Mouse (Mus musculus): ENCODE data around the gene Dnaic2. TPM values are rescaled to one million over a fixed set of nuclear protein-coding genes. Genes with fewer than 3 reads are reported as not detected.
A peak's percentile ranks its signal among the peaks of the same experiment; 100 is the strongest.

The Dnaic2 gene
- polyA plus RNA-seq, 1 experiment from 2014 or later = 0.62 TPM

GRCm38 (mm10) chr11:114687574-114688188 lies 39.5 kb upstream of the Dnaic2 start:
- peaks cover 5% of the 10 kb centered on the region for H3K4me1 ChIP-seq
- H3K27me3 ChIP-seq (replicated peaks) = no peaks in the 10 kb centered on the region
- H3K27ac ChIP-seq = no peak overlapping the region; the same call in 1 of the 2 replicates
- no peak overlapping the region for H3K4me3 ChIP-seq (replicated peaks)
- H3K9me3 ChIP-seq = no peaks in the 10 kb centered on the region
- H3K4me2 ChIP-seq = no peak overlapping the region
- H3K36me3 ChIP-seq = no peaks in the 10 kb centered on the region
- 33% methylated on average over 10 of the region's 10 CpGs for WGBS
- H3K9ac ChIP-seq = no peak overlapping the region
- ATAC-seq (ENCODE audit: insufficient read depth, low FRiP score, low read depth) = no peak

GRCm38 (mm10) chr11:114688729-114689128 lies 38.5 kb upstream of the Dnaic2 start:
- no peaks in the 10 kb centered on the region for H3K9me3 ChIP-seq
- no peaks in the 10 kb centered on the region for H3K36me3 ChIP-seq
- ATAC-seq (ENCODE audit: insufficient read depth, low FRiP score, low read depth) = no peak
- no peak overlapping the region for H3K4me2 ChIP-seq
- peaks cover 5% of the 10 kb centered on the region for H3K4me1 ChIP-seq
- H3K27me3 ChIP-seq (replicated peaks) = no peaks in the 10 kb centered on the region
- H3K4me3 ChIP-seq (replicated peaks) = no peak overlapping the region
- no peak overlapping the region for H3K9ac ChIP-seq
- no peak overlapping the region for H3K27ac ChIP-seq
- WGBS = 96% methylated on average over 2 of the region's 3 CpGs

GRCm38 (mm10) chr11:114690192-114690591 lies 37.0 kb upstream of the Dnaic2 start:
- H3K4me1 ChIP-seq = no peaks in the 10 kb centered on the region; the same call in 1 of the 2 replicates
- 91% methylated on average over 15 of the region's 15 CpGs for WGBS
- H3K27me3 ChIP-seq (replicated peaks) = no peaks in the 10 kb centered on the region
- H3K27ac ChIP-seq = no peak overlapping the region
- H3K9me3 ChIP-seq = no peaks in the 10 kb centered on the region
- H3K4me3 ChIP-seq (replicated peaks) = no peak overlapping the region
- ATAC-seq (ENCODE audit: insufficient read depth, low FRiP score, low read depth) = no peak
- no peaks in the 10 kb centered on the region for H3K36me3 ChIP-seq
- no peak overlapping the region for H3K9ac ChIP-seq
- H3K4me2 ChIP-seq = no peak overlapping the region

GRCm38 (mm10) chr11:114691454-114692182 lies 35.6 kb upstream of the Dnaic2 start:
- 53% methylated on average over 6 of the region's 6 CpGs for WGBS
- H3K9me3 ChIP-seq = no peaks in the 10 kb centered on the region
- H3K4me1 ChIP-seq = no peaks in the 10 kb centered on the region; the same call in 1 of the 2 replicates
- H3K4me2 ChIP-seq = no peak overlapping the region
- H3K27me3 ChIP-seq (replicated peaks) = no peaks in the 10 kb centered on the region
- ATAC-seq (ENCODE audit: insufficient read depth, low FRiP score, low read depth) = no peak
- H3K27ac ChIP-seq = no peak overlapping the region
- H3K9ac ChIP-seq = no peak overlapping the region
- H3K4me3 ChIP-seq (replicated peaks) = no peak overlapping the region
- H3K36me3 ChIP-seq = no peaks in the 10 kb centered on the region

GRCm38 (mm10) chr11:114692601-114693000 lies 34.6 kb upstream of the Dnaic2 start:
- no peak for ATAC-seq (ENCODE audit: insufficient read depth, low FRiP score, low read depth)
- Histone ChIP-seq H3K4me1 (no peaks in the 10 kb centered on the region; the same call in 1 of the 2 replicates), H3K9ac (no peak overlapping the region), H3K9me3 (no peaks in the 10 kb centered on the region), H3K27me3 (replicated peaks) (no peaks in the 10 kb centered on the region), H3K36me3 (no peaks in the 10 kb centered on the region), H3K4me3 (replicated peaks) (no peak overlapping the region), H3K4me2 (no peak overlapping the region), H3K27ac (no peak overlapping the region)
- 58% methylated on average over 7 of the region's 7 CpGs for WGBS

- WGBS = 84% methylated on average over 6 of the region's 6 CpGs
- ATAC-seq (ENCODE audit: insufficient read depth, low FRiP score, low read depth) = no peak
These were observed 33.8 kb upstream of the Dnaic2 start for GRCm38 (mm10) chr11:114693456-114693855.

GRCm38 (mm10) chr11:114694451-114694850 lies 32.8 kb upstream of the Dnaic2 start:
- no peaks in the 10 kb centered on the region for H3K9me3 ChIP-seq
- no peak overlapping the region for H3K27ac ChIP-seq
- H3K9ac ChIP-seq = no peak overlapping the region
- WGBS = 73% methylated on average over 2 of the region's 2 CpGs
- no peaks in the 10 kb centered on the region for H3K27me3 ChIP-seq (replicated peaks)
- H3K4me1 ChIP-seq = no peaks in the 10 kb centered on the region
- no peaks in the 10 kb centered on the region for H3K36me3 ChIP-seq
- no peak for ATAC-seq (ENCODE audit: insufficient read depth, low FRiP score, low read depth)
- no peak overlapping the region for H3K4me2 ChIP-seq
- H3K4me3 ChIP-seq (replicated peaks) = no peak overlapping the region

More at GRCm38 (mm10) chr11:114693456-114693855, 33.8 kb upstream of the Dnaic2 start:
- H3K4me2 ChIP-seq = no peak overlapping the region
- no peaks in the 10 kb centered on the region for H3K4me1 ChIP-seq
- no peaks in the 10 kb centered on the region for H3K27me3 ChIP-seq (replicated peaks)
- H3K36me3 ChIP-seq = no peaks in the 10 kb centered on the region
- H3K27ac ChIP-seq = no peak overlapping the region
- no peak overlapping the region for H3K9ac ChIP-seq
- H3K9me3 ChIP-seq = no peaks in the 10 kb centered on the region
- H3K4me3 ChIP-seq (replicated peaks) = no peak overlapping the region

GRCm38 (mm10) chr11:114698496-114698895 lies 28.7 kb upstream of the Dnaic2 start:
- no peaks in the 10 kb centered on the region for H3K9me3 ChIP-seq
- no peak overlapping the region for H3K27ac ChIP-seq
- H3K9ac ChIP-seq = no peak overlapping the region
- no peaks in the 10 kb centered on the region for H3K36me3 ChIP-seq
- H3K4me2 ChIP-seq = no peak overlapping the region
- ATAC-seq (ENCODE audit: insufficient read depth, low FRiP score, low read depth) = no peak
- H3K4me3 ChIP-seq (replicated peaks) = no peak overlapping the region
- H3K4me1 ChIP-seq = no peaks in the 10 kb centered on the region
- H3K27me3 ChIP-seq (replicated peaks) = no peaks in the 10 kb centered on the region
- 87% methylated on average over 7 of the region's 7 CpGs for WGBS

- Histone ChIP-seq H3K4me1 (no peaks in the 10 kb centered on the region), H3K9ac (no peak overlapping the region), H3K4me3 (replicated peaks) (no peak overlapping the region), H3K36me3 (no peaks in the 10 kb centered on the region), H3K4me2 (no peak overlapping the region), H3K27ac (no peak overlapping the region; the same call in 1 of the 2 replicates), H3K9me3 (no peaks in the 10 kb centered on the region), H3K27me3 (replicated peaks) (no peaks in the 10 kb centered on the region)
- peak; percentile 10; the same call in 1 of the 2 replicates for ATAC-seq (ENCODE audit: insufficient read depth, low FRiP score, low read depth)
- WGBS = 55% methylated on average over 12 of the region's 12 CpGs
These were observed 27.7 kb upstream of the Dnaic2 start for GRCm38 (mm10) chr11:114699511-114699910.

- Histone ChIP-seq H3K36me3 (no peaks in the 10 kb centered on the region), H3K4me3 (replicated peaks) (no peak overlapping the region), H3K27ac (no peak overlapping the region), H3K27me3 (replicated peaks) (no peaks in the 10 kb centered on the region), H3K9me3 (no peaks in the 10 kb centered on the region), H3K4me1 (no peaks in the 10 kb centered on the region), H3K4me2 (no peak overlapping the region), H3K9ac (no peak overlapping the region)
- no peak for ATAC-seq (ENCODE audit: insufficient read depth, low FRiP score, low read depth)
- whole genome bisulfite sequencing = 82% methylated on average over 15 of the region's 15 CpGs
These were observed 24.8 kb upstream of the Dnaic2 start for GRCm38 (mm10) chr11:114702311-114702995.

GRCm38 (mm10) chr11:114702996-114703361 lies 24.2 kb upstream of the Dnaic2 start:
- Histone ChIP-seq H3K4me3 (replicated peaks) (no peak overlapping the region), H3K9me3 (no peaks in the 10 kb centered on the region), H3K4me1 (no peaks in the 10 kb centered on the region), H3K36me3 (no peaks in the 10 kb centered on the region), H3K9ac (no peak overlapping the region), H3K27me3 (replicated peaks) (no peaks in the 10 kb centered on the region), H3K4me2 (no peak overlapping the region), H3K27ac (no peak overlapping the region)
- 82% methylated on average over 6 of the region's 6 CpGs for WGBS
- no peak for ATAC-seq (ENCODE audit: insufficient read depth, low FRiP score, low read depth)

Data from stomach, embryonic 15.5 days (tissue).